Mouse (Mus musculus): Measurements from ENCODE around the gene Col9a3. TPM values are rescaled to one million over a fixed set of nuclear protein-coding genes. Genes with fewer than 3 reads are reported as not detected.

Col9a3 gene
- polyA plus RNA-seq, 1 experiment from 2014 or later: 4.0 TPM

- no peaks in the 10 kb centered on the region for H3K4me1 ChIP-seq (replicated peaks; ENCODE audit: insufficient read depth, low read length)
Measured at GRCm38 (mm10) chr2:180646841-180647240, 49.3 kb downstream of the Col9a3 start.

GRCm38 (mm10) chr2:180654666-180655065 lies 57.1 kb downstream of the Col9a3 start:
- no peaks in the 10 kb centered on the region for H3K36me3 ChIP-seq (ENCODE audit: insufficient read depth, low read length)
- H3K9ac ChIP-seq (ENCODE audit: low read depth, low read length): no peak overlapping the region
- 79% methylated on average over 7 of the region's 7 CpGs for WGBS
- ATAC-seq (replicated peaks; ENCODE audit: low FRiP score, low read depth): no peak
- no peaks in the 10 kb centered on the region; the same call in 1 of the 2 replicates for H3K4me1 ChIP-seq (replicated peaks; ENCODE audit: insufficient read depth, low read length)
- H3K4me2 ChIP-seq (ENCODE audit: low read length): no peak overlapping the region
- no peak overlapping the region for H3K4me3 ChIP-seq (replicated peaks; ENCODE audit: low read depth, low read length)
- DNase-seq (ENCODE audit: low spot score): no peak
- H3K9me3 ChIP-seq (replicated peaks; ENCODE audit: low read length): no peaks in the 10 kb centered on the region
- no peaks in the 10 kb centered on the region for H3K27me3 ChIP-seq (ENCODE audit: insufficient read depth, low read length)
- no peak for TF ChIP-seq CTCF (IDR thresholded peaks at IDR 0.05; ENCODE audit: low read depth)
- no peak overlapping the region for H3K27ac ChIP-seq

More at GRCm38 (mm10) chr2:180646841-180647240, 49.3 kb downstream of the Col9a3 start:
- Histone ChIP-seq H3K9me3 (replicated peaks; ENCODE audit: low read length) (peaks cover 7% of the 10 kb centered on the region), H3K27ac (no peak overlapping the region), H3K36me3 (ENCODE audit: insufficient read depth, low read length) (no peaks in the 10 kb centered on the region), H3K27me3 (ENCODE audit: insufficient read depth, low read length) (peaks cover 4% of the 10 kb centered on the region), H3K9ac (ENCODE audit: low read depth, low read length) (no peak overlapping the region), H3K4me2 (ENCODE audit: low read length) (no peak overlapping the region), H3K4me3 (replicated peaks; ENCODE audit: low read depth, low read length) (no peak overlapping the region)
- no peak for DNase-seq (ENCODE audit: low spot score)
- ATAC-seq (replicated peaks; ENCODE audit: low FRiP score, low read depth): no peak
- TF ChIP-seq CTCF (IDR thresholded peaks at IDR 0.05; ENCODE audit: low read depth): no peak

GRCm38 (mm10) chr2:180655150-180655549 lies 57.6 kb downstream of the Col9a3 start:
- Histone ChIP-seq H3K36me3 (ENCODE audit: insufficient read depth, low read length) (no peaks in the 10 kb centered on the region), H3K4me2 (ENCODE audit: low read length) (no peak overlapping the region), H3K4me3 (replicated peaks; ENCODE audit: low read depth, low read length) (no peak overlapping the region), H3K27me3 (ENCODE audit: insufficient read depth, low read length) (no peaks in the 10 kb centered on the region), H3K9me3 (replicated peaks; ENCODE audit: low read length) (no peaks in the 10 kb centered on the region), H3K4me1 (replicated peaks; ENCODE audit: insufficient read depth, low read length) (no peaks in the 10 kb centered on the region; the same call in 1 of the 2 replicates), H3K9ac (ENCODE audit: low read depth, low read length) (no peak overlapping the region), H3K27ac (no peak overlapping the region)
- no peak for ATAC-seq (replicated peaks; ENCODE audit: low FRiP score, low read depth)
- WGBS: 38% methylated on average over 6 of the region's 6 CpGs
- TF ChIP-seq CTCF (IDR thresholded peaks at IDR 0.05; ENCODE audit: low read depth): no peak
- no peak for DNase-seq (ENCODE audit: low spot score)

GRCm38 (mm10) chr2:180657394-180658013 lies 59.9 kb downstream of the Col9a3 start:
- H3K9ac ChIP-seq (ENCODE audit: low read depth, low read length): no peak overlapping the region
- no peaks in the 10 kb centered on the region for H3K9me3 ChIP-seq (replicated peaks; ENCODE audit: low read length)
- DNase-seq (ENCODE audit: low spot score) (peak; percentile 77), ATAC-seq (replicated peaks; ENCODE audit: low FRiP score, low read depth) (peak; percentile 55; the same call in 1 of the 2 replicates)
- H3K27me3 ChIP-seq (ENCODE audit: insufficient read depth, low read length): no peaks in the 10 kb centered on the region
- H3K27ac ChIP-seq: no peak overlapping the region
- H3K4me3 ChIP-seq (replicated peaks; ENCODE audit: low read depth, low read length): no peak overlapping the region
- H3K4me1 ChIP-seq (replicated peaks; ENCODE audit: insufficient read depth, low read length): no peaks in the 10 kb centered on the region; the same call in 1 of the 2 replicates
- H3K36me3 ChIP-seq (ENCODE audit: insufficient read depth, low read length): peaks cover 15% of the 10 kb centered on the region; the same call in 1 of the 2 replicates
- H3K4me2 ChIP-seq (ENCODE audit: low read length): no peak overlapping the region
- peak; percentile 82 for TF ChIP-seq CTCF (IDR thresholded peaks at IDR 0.05; ENCODE audit: low read depth)
- WGBS: 79% methylated on average over 4 of the region's 4 CpGs

- Histone ChIP-seq H3K4me1 (replicated peaks; ENCODE audit: insufficient read depth, low read length) (no peaks in the 10 kb centered on the region; the same call in 1 of the 2 replicates), H3K4me2 (ENCODE audit: low read length) (no peak overlapping the region), H3K27me3 (ENCODE audit: insufficient read depth, low read length) (no peaks in the 10 kb centered on the region), H3K27ac (no peak overlapping the region), H3K9ac (ENCODE audit: low read depth, low read length) (no peak overlapping the region), H3K9me3 (replicated peaks; ENCODE audit: low read length) (no peaks in the 10 kb centered on the region), H3K4me3 (replicated peaks; ENCODE audit: low read depth, low read length) (no peak overlapping the region), H3K36me3 (ENCODE audit: insufficient read depth, low read length) (peaks cover 15% of the 10 kb centered on the region; the same call in 1 of the 2 replicates)
- no peak for DNase-seq (ENCODE audit: low spot score)
- no peak for ATAC-seq (replicated peaks; ENCODE audit: low FRiP score, low read depth)
- TF ChIP-seq CTCF (IDR thresholded peaks at IDR 0.05; ENCODE audit: low read depth): no peak
- WGBS: 93% methylated on average over 5 of the region's 5 CpGs
Measured at GRCm38 (mm10) chr2:180658381-180658780, 60.8 kb downstream of the Col9a3 start.

GRCm38 (mm10) chr2:180659353-180660150 lies 62.0 kb downstream of the Col9a3 start:
- peak overlapping the region; percentile 43; the same call in 1 of the 2 replicates for H3K9ac ChIP-seq (ENCODE audit: low read depth, low read length)
- H3K27me3 ChIP-seq (ENCODE audit: insufficient read depth, low read length): no peaks in the 10 kb centered on the region
- 0 out of 2 replicates have a peak, but pooled peaks have one; percentile 11 for ATAC-seq (replicated peaks; ENCODE audit: low FRiP score, low read depth)
- peak overlapping the region; percentile 32 for H3K4me2 ChIP-seq (ENCODE audit: low read length)
- H3K4me1 ChIP-seq (replicated peaks; ENCODE audit: insufficient read depth, low read length): no peaks in the 10 kb centered on the region; the same call in 1 of the 2 replicates
- peaks cover 15% of the 10 kb centered on the region; the same call in 1 of the 2 replicates for H3K36me3 ChIP-seq (ENCODE audit: insufficient read depth, low read length)
- DNase-seq (ENCODE audit: low spot score): no peak
- H3K9me3 ChIP-seq (replicated peaks; ENCODE audit: low read length): no peaks in the 10 kb centered on the region
- H3K27ac ChIP-seq: no peak overlapping the region
- no peak for TF ChIP-seq CTCF (IDR thresholded peaks at IDR 0.05; ENCODE audit: low read depth)
- no peak overlapping the region for H3K4me3 ChIP-seq (replicated peaks; ENCODE audit: low read depth, low read length)
- WGBS: 28% methylated on average over 42 of the region's 42 CpGs

Data from kidney, postnatal 0 days (tissue).